Mouse (Mus musculus) embryonic fibroblast, embryonic 13.5 days (primary cell): ENCODE data around the gene Tomm20.

Experiments
- CTCF ChIP-seq: IDR thresholded peaks from 2 replicates; pipeline ENCODE4 v1.5.1; 2011; ENCODE audit warnings: mild to moderate bottlenecking, control low read depth, low read length, moderate library complexity, borderline replicate concordance; ENCODE audit not compliant: insufficient read depth
- POLR2A ChIP-seq: IDR thresholded peaks from 2 replicates; pipeline ENCODE4 v1.6.1; 2011; ENCODE audit warnings: low read depth, mild to moderate bottlenecking, control low read depth, low read length, moderate library complexity

DNA sequence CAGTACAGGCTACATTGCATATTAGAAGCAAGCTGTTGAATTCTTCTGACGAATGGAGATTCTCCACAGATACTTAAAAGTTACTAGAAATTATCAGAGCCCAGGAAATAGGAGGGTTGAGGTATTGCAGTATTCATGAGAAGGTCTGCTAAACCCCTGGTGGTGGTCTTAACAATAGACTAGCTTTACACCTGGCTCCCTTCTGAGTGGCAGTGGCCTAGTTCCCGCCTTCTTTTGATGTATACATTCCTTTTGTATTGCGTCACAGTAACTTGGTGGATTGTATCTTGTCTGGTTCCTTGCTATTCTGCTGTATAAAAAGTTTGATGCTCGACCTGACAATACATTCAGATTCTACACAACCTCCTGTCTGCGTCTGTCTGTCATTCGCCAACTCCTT lies 22.5 kb upstream of the Tomm20 start:
- TF ChIP-seq POLR2A (no peak), CTCF (no peak)
